Mouse (Mus musculus): Measurements from ENCODE around the gene Lcp1. TPM values are rescaled to one million over a fixed set of nuclear protein-coding genes. Genes with fewer than 3 reads are reported as not detected.

Gene Lcp1
- total and polyA plus RNA-seq, 3 experiments, result 258 to 777 (median 373) TPM

DNA sequence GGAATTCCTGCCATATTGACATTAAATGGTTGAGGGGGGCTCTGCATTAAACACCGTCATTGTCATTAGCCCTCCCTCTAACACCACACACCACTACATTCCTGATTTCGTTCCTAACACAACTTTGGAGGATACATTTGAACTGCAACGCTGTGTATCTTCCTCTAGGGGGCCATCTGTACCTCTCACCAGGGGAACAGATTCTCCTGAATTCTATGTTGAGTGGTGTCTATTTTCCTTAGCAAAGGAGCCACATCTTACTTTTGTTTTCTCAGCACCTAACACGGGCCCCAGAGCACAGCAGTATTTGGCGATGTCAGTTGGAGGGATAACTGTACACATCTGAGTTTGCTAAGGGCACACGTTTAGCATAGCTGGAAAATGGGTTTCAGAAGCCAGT lies 57.6 kb downstream of the Lcp1 start:
- Histone ChIP-seq H3K79me2 (replicated peaks; ENCODE audit: control insufficient read depth, extremely low read depth, insufficient read depth, poor library complexity, severe bottlenecking) (peaks cover 83% of the 10 kb centered on the region), H3K27me3 (replicated peaks) (no peaks in the 10 kb centered on the region), H3K4me1 (ENCODE audit: control insufficient read depth in 1 of 2, insufficient read depth in 2 of 2) (peaks cover 29 to 98% of the 10 kb centered on the region in 2 experiments), H3K27ac (ENCODE audit: insufficient read depth, low read depth) (peak overlapping the region; percentile 98), H3K36me3 (replicated peaks in 1 of 2; ENCODE audit: control insufficient read depth in 1 of 2, insufficient read depth in 1 of 2, low read length in 1 of 2) (peaks cover 4 to 61% of the 10 kb centered on the region in 2 experiments), H3K9me3 (replicated peaks; ENCODE audit: low read length) (no peaks in the 10 kb centered on the region), H3K4me3 (replicated peaks in 1 of 3; ENCODE audit: low read depth in 2 of 3, low read length in 2 of 3, poor library complexity in 1 of 3) (peak overlapping the region in 2 of 3 experiments; percentile 8 to 20), H3K4me2 (ENCODE audit: insufficient read depth, low read depth, poor library complexity, severe bottlenecking) (peak overlapping the region; percentile 50; the same call in 1 of the 2 replicates), H3K9ac (ENCODE audit: insufficient read depth, low read depth) (peak overlapping the region; percentile 42)
- dilution Hi-C loops (cut with MboI; ENCODE audit: extremely low pct_ligation_motif_present, extremely low pct_unique_long_range_greater_than_20kb, low sequenced_read_pairs), result no loop called here
- TF ChIP-seq POLR2A (IDR thresholded peaks at IDR 0.05; ENCODE audit: low read depth, low read length) (no peak), CHD2 (IDR thresholded peaks at IDR 0.05; ENCODE audit: low read length) (no peak), SIN3A (IDR thresholded peaks at IDR 0.05; ENCODE audit: low read length) (0 out of 2 replicates have a peak, but pooled peaks have one; percentile 47), ETS1 (conservative IDR thresholded peaks at IDR 0.05; ENCODE audit: low read depth, low read length) (no peak), USF2 (conservative IDR thresholded peaks at IDR 0.05; ENCODE audit: low read depth, low read length) (no peak), NRF1 (IDR thresholded peaks at IDR 0.05; ENCODE audit: low read depth, low read length) (no peak), CTCF (conservative IDR thresholded peaks at IDR 0.05 in 1 of 2, IDR thresholded peaks at IDR 0.05 in 1 of 2; ENCODE audit: low read depth in 2 of 2, low read length in 2 of 2) (peak; percentile 74 to 92), MEF2A (IDR thresholded peaks at IDR 0.05; ENCODE audit: borderline replicate concordance, low read depth, low read length) (0 out of 2 replicates have a peak, but pooled peaks have one; percentile 5), SMC3 (IDR thresholded peaks at IDR 0.05; ENCODE audit: low read depth, low read length) (peak; percentile 37; the same call in 1 of the 2 replicates), TCF12 (IDR thresholded peaks at IDR 0.05; ENCODE audit: low read depth, low read length) (0 out of 2 replicates have a peak, but pooled peaks have one; percentile 7), EP300 (IDR thresholded peaks at IDR 0.05; ENCODE audit: low read length) (peak; percentile 21; the same call in 1 of the 2 replicates), RAD21 (IDR thresholded peaks at IDR 0.05; ENCODE audit: low read depth, low read length) (peak; percentile 51)
- no peak for DNase-seq (ENCODE audit: extremely low read depth)
- in situ Hi-C loops (cut with MboI; ENCODE audit: low pct_ligation_motif_present, low pct_unique_long_range_greater_than_20kb, low sequenced_read_pairs), result no loop called here

DNA sequence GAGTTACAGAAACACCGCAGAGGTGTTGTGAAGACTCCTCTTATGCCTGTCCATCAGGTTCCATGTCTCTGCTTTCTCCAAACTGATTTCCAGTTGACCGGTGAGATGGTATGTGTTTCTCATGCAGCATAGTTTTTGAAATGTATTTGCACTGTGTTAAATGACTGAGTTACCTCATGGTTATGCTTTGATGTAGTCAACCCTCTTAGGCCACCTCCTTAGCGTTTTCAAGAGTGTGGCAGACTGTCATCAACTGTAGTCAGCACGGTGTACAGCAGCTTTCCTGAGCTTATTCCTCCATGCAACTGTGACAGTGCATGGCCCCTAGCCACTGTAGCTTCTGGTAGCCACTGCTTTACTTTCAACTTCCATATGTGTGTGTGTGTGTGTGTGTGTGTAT lies 58.1 kb downstream of the Lcp1 start:
- dilution Hi-C loops (cut with MboI; ENCODE audit: extremely low pct_ligation_motif_present, extremely low pct_unique_long_range_greater_than_20kb, low sequenced_read_pairs), result no loop called here
- Histone ChIP-seq H3K27ac (ENCODE audit: insufficient read depth, low read depth) (peak overlapping the region; percentile 98), H3K4me1 (ENCODE audit: control insufficient read depth in 1 of 2, insufficient read depth in 2 of 2) (peaks cover 30 to 98% of the 10 kb centered on the region in 2 experiments), H3K36me3 (replicated peaks in 1 of 2; ENCODE audit: control insufficient read depth in 1 of 2, insufficient read depth in 1 of 2, low read length in 1 of 2) (peaks cover 4 to 63% of the 10 kb centered on the region in 2 experiments), H3K9ac (ENCODE audit: insufficient read depth, low read depth) (peak overlapping the region; percentile 42; the same call in 1 of the 2 replicates), H3K79me2 (replicated peaks; ENCODE audit: control insufficient read depth, extremely low read depth, insufficient read depth, poor library complexity, severe bottlenecking) (peaks cover 83% of the 10 kb centered on the region), H3K27me3 (replicated peaks) (no peaks in the 10 kb centered on the region), H3K4me2 (ENCODE audit: insufficient read depth, low read depth, poor library complexity, severe bottlenecking) (peak overlapping the region; percentile 50; the same call in 1 of the 2 replicates), H3K9me3 (replicated peaks; ENCODE audit: low read length) (no peaks in the 10 kb centered on the region), H3K4me3 (replicated peaks in 1 of 3; ENCODE audit: low read depth in 2 of 3, low read length in 2 of 3, poor library complexity in 1 of 3) (peak overlapping the region in 2 of 3 experiments; percentile 20 to 44)
- in situ Hi-C loops (cut with MboI; ENCODE audit: low pct_ligation_motif_present, low pct_unique_long_range_greater_than_20kb, low sequenced_read_pairs), result no loop called here
- TF ChIP-seq NELFE (IDR thresholded peaks at IDR 0.05; ENCODE audit: low read depth, low read length), result no peak
- no peak for TF ChIP-seq ZNF384 (IDR thresholded peaks at IDR 0.05; ENCODE audit: low read depth, low read length)
- TF ChIP-seq MEF2A (IDR thresholded peaks at IDR 0.05; ENCODE audit: borderline replicate concordance, low read depth, low read length), result no peak
- no peak for TF ChIP-seq PAX5 (IDR thresholded peaks at IDR 0.05; ENCODE audit: low read length)
- no peak for TF ChIP-seq KAT2A (IDR thresholded peaks at IDR 0.05; ENCODE audit: insufficient replicate concordance, low read length)
- TF ChIP-seq MAZ (IDR thresholded peaks at IDR 0.05; ENCODE audit: low read depth, low read length), result no peak
- no peak for TF ChIP-seq SMC3 (IDR thresholded peaks at IDR 0.05; ENCODE audit: low read depth, low read length)
- no peak for TF ChIP-seq E2F4 (IDR thresholded peaks at IDR 0.05; ENCODE audit: insufficient replicate concordance, low read depth, low read length)
- no peak for TF ChIP-seq POLR2AphosphoS2 (IDR thresholded peaks at IDR 0.05; ENCODE audit: low read depth, low read length)
- TF ChIP-seq NRF1 (IDR thresholded peaks at IDR 0.05; ENCODE audit: low read depth, low read length), result no peak
- TF ChIP-seq EP300 (IDR thresholded peaks at IDR 0.05; ENCODE audit: low read length), result no peak
- no peak for TF ChIP-seq CHD1 (IDR thresholded peaks at IDR 0.05; ENCODE audit: low read depth, low read length)
- no peak for TF ChIP-seq USF1 (IDR thresholded peaks at IDR 0.05; ENCODE audit: low read depth, low read length)
- no peak for TF ChIP-seq IRF4 (IDR thresholded peaks at IDR 0.05; ENCODE audit: low read depth, low read length)
- no peak for TF ChIP-seq BHLHE40 (IDR thresholded peaks at IDR 0.05; ENCODE audit: low read depth, low read length)
- TF ChIP-seq JUN (IDR thresholded peaks at IDR 0.05; ENCODE audit: insufficient read depth, low read depth, low read length), result no peak
- TF ChIP-seq ZC3H11A (IDR thresholded peaks at IDR 0.05; ENCODE audit: low read depth, low read length), result no peak
- TF ChIP-seq TCF12 (IDR thresholded peaks at IDR 0.05; ENCODE audit: low read depth, low read length), result no peak
- TF ChIP-seq UBTF (IDR thresholded peaks at IDR 0.05; ENCODE audit: low read depth, low read length), result no peak
- no peak for TF ChIP-seq GABPA (IDR thresholded peaks at IDR 0.05; ENCODE audit: insufficient replicate concordance, low read depth, low read length)
- no peak for DNase-seq (ENCODE audit: extremely low read depth)
